Mouse (Mus musculus) thymus, adult 2 months (tissue): ENCODE measurements around the gene Ciapin1.

Experiments used
- CTCF ChIP-seq: fragments of 200-500 bp; IDR thresholded peaks from 2 replicates; pipeline ENCODE4 v1.5.1; 2012; ENCODE audit warnings: mild to moderate bottlenecking, control low read depth, low read length, moderate library complexity, borderline replicate concordance; ENCODE audit not compliant: control insufficient read depth, poor library complexity, insufficient read depth; ENCODE audit errors: extremely low read depth
- POLR2A ChIP-seq: fragments of 200-500 bp; IDR thresholded peaks from 2 replicates; pipeline ENCODE4 v1.6.1; 2012; ENCODE audit warnings: mild to moderate bottlenecking, low read length, control low read depth, moderate library complexity; ENCODE audit not compliant: control insufficient read depth, poor library complexity, insufficient read depth; ENCODE audit errors: extremely low read depth

- TF ChIP-seq CTCF (no peak), POLR2A (no peak)
These were observed 59.7 kb downstream of the Ciapin1 start for GRCm38 (mm10) chr8:94778473-94778872.
